Mouse (Mus musculus) thymus, adult 2 months (tissue): ENCODE measurements around the gene Gm15319. TPM values are rescaled to one million over a fixed set of nuclear protein-coding genes. Genes with fewer than 3 reads are reported as not detected.
A peak's percentile ranks its signal among the peaks of the same experiment; 100 is the strongest.
"Not testable (repeated sequence)": the region's sequence is repeated elsewhere in the genome, so short reads cannot be mapped to it uniquely, and the experiment has no call there.

ENCODE experiments used
- DNase-seq: peaks from one replicate; pipeline ENCODE4 v3.0.0; 2021
- H3K27ac ChIP-seq: fragments of 200-500 bp; 2 replicates; pipeline ENCODE4 v1.5.1; 2012; ENCODE audit warnings: low read length, control low read depth; ENCODE audit not compliant: control insufficient read depth, insufficient read depth
- H3K27me3 ChIP-seq: fragments of 200-500 bp; 2 replicates; pipeline ENCODE4 v1.6.1; 2012; ENCODE audit warnings: mild to moderate bottlenecking, low read length, moderate library complexity, mixed read lengths; ENCODE audit not compliant: control insufficient read depth, insufficient read depth
- H3K36me3 ChIP-seq: fragments of 200-500 bp; 2 replicates; pipeline ENCODE4 v1.6.1; 2012; ENCODE audit warnings: mild to moderate bottlenecking, low read length, moderate library complexity; ENCODE audit not compliant: control insufficient read depth, insufficient read depth
- H3K4me1 ChIP-seq: fragments of 200-500 bp; replicated peaks from 2 replicates; pipeline ENCODE4 v1.6.1; 2012; ENCODE audit warnings: low read length; ENCODE audit not compliant: control insufficient read depth, insufficient read depth
- H3K4me3 ChIP-seq: fragments of 200-500 bp; 2 replicates; pipeline ENCODE4 v1.5.1; 2012; ENCODE audit warnings: mild to moderate bottlenecking, low read length, control low read depth, moderate library complexity; ENCODE audit not compliant: control insufficient read depth, insufficient read depth
- WGBS: fragments of 180-500 bp; shearing (Covaris S2); methylation state at CpG from one replicate; pipeline ENCODE4 v1.1.7; 2018; 5-methylcytosine and 5-hydroxymethylcytosine counted together
- polyA plus RNA-seq: library from polyadenylated mRNA; depleted of rRNA; stranded (reverse); fragments of >200 nt; gene quantifications from 2 replicates; pipeline ENCODE4 v1.2.3, GENCODE M21; 2012; rRNA removed

The Gm15319 gene
- not detected in 2 replicates for polyA plus RNA-seq

- not testable (repeated sequence) for H3K4me3 ChIP-seq, H3K27ac ChIP-seq, DNase-seq, H3K4me1 ChIP-seq, H3K36me3 ChIP-seq, H3K27me3 ChIP-seq
- WGBS: no CpG with 5 or more reads among the region's 2 CpGs
Measured at GRCm38 (mm10) chr8:20363110-20363509, at the start of gene Gm15319. Gm15319 (minus strand) TSS chr8:20363210.

GRCm38 (mm10) chr8:20410355-20410754 is 47.3 kb upstream of the Gm15319 start:
- not testable (repeated sequence) for H3K27me3 ChIP-seq, H3K4me3 ChIP-seq, H3K4me1 ChIP-seq, H3K36me3 ChIP-seq, DNase-seq, H3K27ac ChIP-seq
- 75% methylated on average over 1 of the region's 3 CpGs for WGBS

GRCm38 (mm10) chr8:20408441-20409030 is 45.5 kb upstream of the Gm15319 start:
- 97% methylated on average over 8 of the region's 8 CpGs for WGBS
- peak; percentile 19 for DNase-seq
- H3K27me3 ChIP-seq: not testable (repeated sequence)

GRCm38 (mm10) chr8:20389363-20389739 is 26.3 kb upstream of the Gm15319 start:
- H3K36me3 ChIP-seq, H3K27ac ChIP-seq, H3K4me1 ChIP-seq, H3K4me3 ChIP-seq, H3K27me3 ChIP-seq: not testable (repeated sequence)
- DNase-seq: peak; percentile 44
- 30% methylated on average over 6 of the region's 7 CpGs for WGBS

More at GRCm38 (mm10) chr8:20408441-20409030, 45.5 kb upstream of the Gm15319 start:
- H3K36me3 ChIP-seq, H3K4me3 ChIP-seq, H3K4me1 ChIP-seq, H3K27ac ChIP-seq: not testable (repeated sequence)

- H3K4me1 ChIP-seq, H3K27ac ChIP-seq, H3K4me3 ChIP-seq, H3K36me3 ChIP-seq, H3K27me3 ChIP-seq: not testable (repeated sequence)
- WGBS: 69% methylated on average over 5 of the region's 7 CpGs
- peak; percentile 42 for DNase-seq
Measured at GRCm38 (mm10) chr8:20388706-20389362, 25.8 kb upstream of the Gm15319 start.

GRCm38 (mm10) chr8:20387121-20387794 is 24.2 kb upstream of the Gm15319 start:
- DNase-seq: peak; percentile 35
- H3K4me3 ChIP-seq, H3K4me1 ChIP-seq, H3K27ac ChIP-seq, H3K27me3 ChIP-seq, H3K36me3 ChIP-seq: not testable (repeated sequence)
- 86% methylated on average over 2 of the region's 8 CpGs for WGBS

GRCm38 (mm10) chr8:20384990-20385389 is 22.0 kb upstream of the Gm15319 start:
- WGBS: 82% methylated on average over 1 of the region's 2 CpGs
- H3K27ac ChIP-seq, H3K4me3 ChIP-seq, H3K4me1 ChIP-seq, H3K36me3 ChIP-seq, H3K27me3 ChIP-seq, DNase-seq: not testable (repeated sequence)

- not testable (repeated sequence) for H3K4me1 ChIP-seq, H3K4me3 ChIP-seq, DNase-seq, H3K36me3 ChIP-seq, H3K27me3 ChIP-seq, H3K27ac ChIP-seq
- WGBS: 94% methylated on average over 9 of the region's 9 CpGs
Measured at GRCm38 (mm10) chr8:20384131-20384530, 21.1 kb upstream of the Gm15319 start.

GRCm38 (mm10) chr8:20382146-20382545 is 19.1 kb upstream of the Gm15319 start:
- H3K27ac ChIP-seq, H3K4me1 ChIP-seq, DNase-seq, H3K4me3 ChIP-seq, H3K27me3 ChIP-seq, H3K36me3 ChIP-seq: not testable (repeated sequence)
- 80% methylated on average over 2 of the region's 2 CpGs for WGBS

- DNase-seq, H3K27me3 ChIP-seq, H3K4me1 ChIP-seq, H3K27ac ChIP-seq, H3K4me3 ChIP-seq, H3K36me3 ChIP-seq: not testable (repeated sequence)
- WGBS: 94% methylated on average over 2 of the region's 3 CpGs
Measured at GRCm38 (mm10) chr8:20381637-20382036, 18.6 kb upstream of the Gm15319 start.

- H3K4me3 ChIP-seq, DNase-seq: not testable (repeated sequence)
- 87% methylated on average over 1 of the region's 5 CpGs for WGBS
Measured at GRCm38 (mm10) chr8:20381239-20381620, 18.2 kb upstream of the Gm15319 start.

More at GRCm38 (mm10) chr8:20381239-20381620, 18.2 kb upstream of the Gm15319 start:
- not testable (repeated sequence) for H3K36me3 ChIP-seq, H3K4me1 ChIP-seq, H3K27me3 ChIP-seq, H3K27ac ChIP-seq
